Mouse (Mus musculus) stomach, postnatal 0 days (tissue): ENCODE measurements around the gene Phldb3.
A peak's percentile ranks its signal among the peaks of the same experiment; 100 is the strongest.

Source experiments
- CTCF ChIP-seq: IDR thresholded peaks from 2 replicates; pipeline ENCODE4 v1.5.1; 2016; ENCODE audit warnings: antibody characterized with exemption, low read depth, mild to moderate bottlenecking, moderate library complexity
- EP300 ChIP-seq: optimal IDR thresholded peaks from 2 replicates; pipeline ENCODE3; 2016; ENCODE audit warnings: antibody characterized with exemption

- TF ChIP-seq CTCF: no peak
- TF ChIP-seq EP300: peak; percentile 62
These were observed 19.7 kb downstream of the Phldb3 start for GRCm38 (mm10) chr7:24630116-24630880.
